Mouse (Mus musculus): ENCODE results near the gene Mrpl9.

GRCm38 (mm10) chr3:94436420-94436819 is 6.7 kb upstream of the Mrpl9 start:
- TF ChIP-seq POLR2A (IDR thresholded peaks at IDR 0.05; ENCODE audit: borderline replicate concordance, low read depth, low read length) (no peak), CTCF (IDR thresholded peaks at IDR 0.05; ENCODE audit: low read depth, low read length) (no peak)

Measured in bone marrow macrophage, adult 2 months (primary cell).